Mouse (Mus musculus) WW6 (cell line): ENCODE data around the gene A030005K14Rik.

Experiments used
- DNase-seq: peaks from one replicate; pipeline ENCODE4 v3.0.0-alpha.2; 2013; ENCODE audit warnings: low read depth, low spot score

The A030005K14Rik gene

DNA sequence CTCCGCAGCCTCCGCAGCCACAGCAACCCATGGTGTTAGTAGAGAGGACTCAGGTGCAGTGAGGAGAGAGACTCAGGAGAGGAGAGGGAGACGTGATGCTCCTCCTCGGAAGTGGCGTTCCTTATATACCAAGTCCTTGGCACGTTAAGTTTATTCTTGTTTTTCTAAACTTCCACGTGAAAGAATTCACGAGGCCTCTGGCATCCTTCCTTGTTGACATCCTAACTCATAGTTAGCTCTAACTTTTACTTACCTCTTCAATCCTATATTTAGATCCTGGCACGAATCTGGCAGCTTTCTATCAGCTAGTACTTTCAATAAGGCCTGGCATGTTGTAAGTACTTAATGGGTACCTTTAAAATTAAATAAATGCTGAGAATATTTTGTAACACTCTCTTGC is at the start of gene A030005K14Rik:
TSS of gene A030005K14Rik (minus strand) at position 101 of the 400 bp plus-strand sequence.
- no peak for DNase-seq

DNA sequence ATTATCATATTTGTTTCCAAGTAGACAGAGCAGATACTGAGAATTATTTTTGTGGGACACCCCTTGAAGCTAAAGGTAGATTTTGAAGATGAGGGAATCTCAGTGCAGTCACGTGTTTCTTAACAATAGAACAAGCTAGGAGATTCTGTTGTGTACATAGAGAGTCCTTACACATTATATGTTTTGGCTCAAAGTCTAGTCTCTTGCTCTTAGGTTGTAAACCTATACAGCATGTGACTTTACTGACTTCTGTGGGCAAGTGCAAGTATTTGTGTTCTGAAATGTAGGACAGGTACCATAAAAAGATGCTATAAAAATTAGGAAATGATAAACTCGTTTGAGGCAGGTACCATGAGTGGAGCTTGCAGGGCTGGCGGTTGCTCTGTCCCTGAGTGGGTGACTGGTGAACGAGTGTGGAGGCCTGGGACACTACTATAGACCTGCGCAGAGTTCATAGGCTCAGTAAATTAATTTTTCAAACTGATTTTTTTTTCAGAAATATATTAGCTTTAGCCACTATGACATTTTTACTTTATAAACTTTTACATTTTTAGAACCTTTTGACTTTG is 48.3 kb upstream of the A030005K14Rik start:
- no peak for DNase-seq

DNA sequence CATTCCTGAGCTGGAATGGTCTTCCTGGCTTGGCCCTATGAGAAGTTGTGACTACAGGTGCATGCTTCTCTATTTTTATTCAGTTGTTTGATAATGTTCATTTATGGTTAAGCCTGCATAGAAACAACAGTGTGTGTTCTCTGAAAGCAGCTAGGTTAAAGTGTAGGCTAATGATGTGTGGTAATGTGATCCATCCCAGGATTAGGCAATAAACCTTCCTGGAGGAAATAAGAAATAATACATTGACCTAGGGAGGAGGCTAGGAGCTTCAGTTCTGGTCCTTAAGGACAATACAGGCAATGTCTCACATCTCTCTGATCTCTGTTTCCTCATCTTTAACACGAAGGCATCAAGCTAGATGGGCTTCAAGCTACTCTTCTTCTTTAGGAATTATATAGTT is 46.3 kb upstream of the A030005K14Rik start:
- no peak for DNase-seq

DNA sequence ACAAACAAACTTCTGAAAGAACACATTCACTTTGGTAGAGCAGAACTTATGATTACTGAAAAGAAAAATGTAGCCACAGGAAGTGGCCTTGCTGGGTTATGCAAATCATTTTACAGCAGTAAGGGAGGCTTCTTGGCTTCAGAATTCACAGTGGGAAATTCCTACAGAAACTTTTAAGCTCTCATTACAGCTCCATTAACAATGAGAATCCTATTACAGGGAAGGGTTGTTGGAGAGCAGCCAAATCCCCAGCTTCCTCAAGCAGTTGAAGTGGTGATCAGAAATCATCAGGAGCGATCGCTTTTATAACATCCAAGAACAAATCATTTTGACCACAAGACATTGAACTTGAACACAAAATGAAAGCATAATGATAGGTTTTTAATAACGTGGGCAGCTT is 42.7 kb upstream of the A030005K14Rik start:
- no peak for DNase-seq

DNA sequence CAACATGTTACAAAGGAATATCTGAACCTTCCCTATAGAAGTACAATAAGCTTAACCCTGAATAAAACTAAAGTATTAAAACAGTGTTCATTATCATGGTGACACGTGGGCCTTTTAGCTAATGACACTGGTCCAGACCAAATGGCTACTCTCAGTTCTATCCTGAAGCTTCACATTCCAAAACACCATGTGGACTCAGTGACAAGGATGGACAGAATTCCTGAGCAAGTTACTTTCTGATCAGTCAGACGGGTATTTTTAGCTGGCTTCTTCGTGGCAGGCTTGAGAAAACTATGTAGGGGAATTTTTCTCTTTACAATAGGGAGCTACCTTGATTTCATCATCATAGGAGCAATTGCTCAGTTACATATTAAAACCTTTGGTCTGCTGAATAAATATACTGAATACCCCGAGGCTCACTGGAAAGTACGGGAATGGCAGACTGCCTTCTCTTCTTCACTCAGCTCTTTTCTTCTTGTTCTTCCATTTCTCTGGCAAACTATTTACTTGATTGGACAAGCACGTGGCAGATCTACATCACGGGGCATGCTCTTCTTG is 40.5 kb upstream of the A030005K14Rik start:
- DNase-seq, result no peak

DNA sequence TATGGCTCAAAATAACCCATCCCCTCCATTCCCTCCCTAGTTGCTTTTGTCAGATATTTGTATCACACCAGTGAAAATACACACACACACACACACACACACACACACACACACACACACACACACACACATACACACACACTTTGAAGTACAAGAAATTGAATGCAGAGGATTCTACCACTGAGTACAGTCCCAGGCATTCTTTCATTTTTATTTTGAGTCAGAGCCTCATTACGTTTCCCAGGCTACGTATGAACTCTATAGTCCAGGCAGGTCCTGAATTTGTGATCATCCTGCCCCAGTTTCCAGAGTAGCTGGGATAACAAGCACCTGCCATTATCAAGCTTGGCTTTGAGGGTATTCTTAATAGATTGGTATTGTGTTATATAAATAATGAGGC is 40.0 kb upstream of the A030005K14Rik start:
- no peak for DNase-seq

DNA sequence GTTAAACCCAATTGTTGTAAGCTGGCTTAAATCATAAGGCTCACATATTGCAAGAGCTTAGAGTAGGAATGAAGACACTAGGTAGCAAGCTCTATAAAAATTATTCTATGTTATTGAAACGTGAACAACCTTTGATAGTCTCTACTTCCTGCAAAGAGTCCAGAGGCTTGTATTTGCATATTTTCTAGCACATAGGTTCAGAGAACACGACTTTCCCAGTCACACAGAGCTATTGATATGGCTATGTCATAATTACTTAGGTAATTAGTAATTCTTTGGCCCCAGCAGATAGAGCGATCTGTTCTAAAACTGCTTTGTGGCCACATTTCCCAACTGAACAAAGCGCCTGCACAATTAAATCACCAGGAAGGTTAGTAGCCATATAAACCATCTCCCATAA is 37.8 kb upstream of the A030005K14Rik start:
- DNase-seq, result no peak

DNA sequence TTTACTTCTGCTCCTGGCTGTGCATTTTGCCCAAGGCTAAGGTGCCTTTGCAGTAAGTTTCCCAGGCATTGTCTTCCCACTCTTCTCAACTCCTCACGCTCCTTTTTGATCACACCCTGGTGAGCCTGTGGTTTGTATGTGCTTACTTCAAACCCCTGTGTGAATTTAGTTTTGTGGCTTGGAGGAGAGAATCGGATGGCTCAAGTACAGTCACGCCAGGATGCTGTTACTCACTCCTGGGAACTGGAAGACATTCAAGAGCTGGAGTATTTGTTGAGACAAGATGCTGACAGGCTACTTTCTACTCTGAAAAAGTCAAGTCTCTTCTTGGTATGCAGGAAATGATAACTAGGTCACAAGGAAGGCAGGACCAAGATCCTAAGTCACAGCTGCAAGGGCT is 32.1 kb upstream of the A030005K14Rik start:
- DNase-seq, result no peak

DNA sequence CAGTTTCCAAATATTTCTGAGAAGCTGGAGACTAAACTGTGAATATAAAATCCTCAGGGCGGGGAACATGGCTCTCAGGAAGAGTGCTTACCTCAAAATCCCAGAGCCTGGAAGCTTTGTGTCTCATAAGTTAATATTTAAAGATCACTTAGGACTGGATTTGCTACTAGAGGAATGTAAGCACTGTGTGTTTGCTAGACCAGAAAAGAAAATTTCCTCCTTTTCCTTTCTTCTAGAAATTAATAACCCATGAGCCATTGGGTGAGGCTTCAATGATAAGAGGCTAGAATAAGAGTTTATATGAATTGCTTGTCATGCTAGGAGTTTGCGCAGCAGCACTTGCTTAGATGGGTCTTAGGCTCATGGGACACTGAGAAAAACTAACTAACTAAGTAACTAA is 25.6 kb upstream of the A030005K14Rik start:
- no peak for DNase-seq

DNA sequence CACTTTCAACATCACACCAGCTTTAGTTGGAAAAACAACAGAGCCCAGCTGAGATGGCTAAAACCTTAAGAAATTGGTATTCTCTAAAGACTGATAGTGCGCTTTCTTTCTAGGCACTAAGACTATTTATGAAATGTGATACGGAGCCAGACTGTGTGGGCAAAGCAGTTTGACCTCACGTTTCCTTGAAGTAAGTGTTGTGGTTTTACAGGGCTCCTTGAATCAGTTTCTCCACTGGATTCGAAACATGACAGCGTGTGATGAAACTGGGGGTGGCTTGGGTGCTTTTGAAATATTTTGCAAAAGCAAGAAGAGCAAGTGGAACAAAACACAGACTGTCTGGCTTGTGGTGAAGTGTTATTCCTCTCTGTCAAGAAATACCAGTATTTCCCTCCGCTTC is 17.8 kb upstream of the A030005K14Rik start:
- DNase-seq, result no peak

DNA sequence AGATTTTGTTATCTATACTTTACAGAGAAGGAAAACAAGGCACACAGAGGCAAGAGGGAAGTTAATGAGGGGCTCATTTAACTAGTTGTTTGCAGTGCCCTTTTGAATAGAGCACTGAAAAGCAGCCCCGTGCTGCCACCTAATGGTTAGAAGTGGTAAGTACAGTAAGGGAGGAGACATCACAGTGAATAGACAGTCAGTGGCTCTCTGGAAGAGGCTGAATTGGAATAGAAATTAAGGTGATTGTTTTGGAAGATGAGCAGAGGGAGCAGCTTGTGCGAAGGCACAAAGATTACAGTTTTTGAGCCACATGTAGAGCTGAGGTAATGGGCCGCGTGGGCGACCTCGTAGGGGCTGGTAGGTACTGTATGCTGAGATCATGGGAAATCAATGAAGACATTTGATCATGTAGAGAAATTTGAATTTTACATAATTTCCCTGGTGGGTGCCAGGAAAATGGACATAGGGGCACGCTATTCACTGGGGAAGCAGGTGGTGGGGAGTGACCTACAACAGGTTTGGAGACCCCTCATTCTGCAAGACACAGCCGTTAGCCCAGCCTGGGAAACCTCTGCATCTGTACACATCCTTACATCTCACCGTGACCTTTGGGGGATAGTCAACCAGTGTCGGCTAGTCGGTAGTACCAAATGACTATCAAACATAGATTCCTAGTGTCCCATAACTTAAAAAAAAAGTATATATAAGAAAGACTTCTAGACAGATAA is 17.2 kb upstream of the A030005K14Rik start:
- peak; percentile 31 for DNase-seq

DNA sequence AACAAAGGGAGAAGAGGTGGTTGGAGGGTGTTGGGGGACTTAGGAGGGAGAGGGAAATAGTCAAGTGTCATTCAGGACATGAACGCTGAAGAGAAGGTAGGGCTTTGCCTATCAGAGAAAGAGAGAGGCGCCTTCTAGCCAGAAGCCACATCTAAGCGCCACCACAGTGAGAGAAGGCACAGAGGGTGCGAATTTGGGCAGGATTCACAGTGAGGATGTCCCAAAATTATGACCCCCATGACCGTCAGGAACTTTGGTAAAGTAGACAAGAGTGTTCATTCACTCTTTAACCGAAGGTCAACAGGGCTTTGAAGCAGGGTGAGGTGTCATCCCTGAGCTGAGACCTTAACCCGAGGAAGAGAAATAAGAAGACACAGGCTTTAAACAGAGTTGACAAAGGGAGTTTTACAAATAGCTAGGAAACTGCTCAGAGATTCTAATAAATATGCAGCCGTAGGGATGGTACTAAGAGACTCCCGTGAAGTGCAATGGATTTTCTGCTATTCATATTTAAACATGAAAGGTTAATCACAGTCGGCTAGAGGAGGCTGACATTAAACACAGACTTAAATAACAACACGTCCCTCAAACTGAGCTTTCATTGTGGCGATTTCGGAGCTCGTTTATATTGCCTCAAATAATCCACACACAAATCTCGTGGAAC is 16.5 kb upstream of the A030005K14Rik start:
- no peak for DNase-seq

DNA sequence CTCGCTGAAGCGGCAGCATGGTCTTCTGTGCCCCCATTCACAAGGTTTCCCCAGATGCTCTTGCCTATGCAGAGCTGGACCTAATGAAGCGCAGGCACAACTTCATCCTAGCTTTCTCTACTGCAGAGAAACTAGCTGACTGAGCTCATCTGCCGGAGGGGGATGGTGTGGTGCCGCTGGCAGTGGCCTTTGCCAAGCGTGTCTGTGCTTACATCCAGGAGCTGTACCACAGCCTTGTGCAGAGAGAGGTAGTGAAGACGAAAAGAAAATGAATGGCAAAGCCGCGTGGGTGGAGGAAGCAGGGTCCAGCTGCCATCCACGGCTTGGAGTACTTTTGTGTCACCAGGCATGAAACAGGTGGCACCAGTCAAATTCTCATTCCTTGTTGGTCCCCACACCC is 8.0 kb upstream of the A030005K14Rik start:
- DNase-seq, result no peak

DNA sequence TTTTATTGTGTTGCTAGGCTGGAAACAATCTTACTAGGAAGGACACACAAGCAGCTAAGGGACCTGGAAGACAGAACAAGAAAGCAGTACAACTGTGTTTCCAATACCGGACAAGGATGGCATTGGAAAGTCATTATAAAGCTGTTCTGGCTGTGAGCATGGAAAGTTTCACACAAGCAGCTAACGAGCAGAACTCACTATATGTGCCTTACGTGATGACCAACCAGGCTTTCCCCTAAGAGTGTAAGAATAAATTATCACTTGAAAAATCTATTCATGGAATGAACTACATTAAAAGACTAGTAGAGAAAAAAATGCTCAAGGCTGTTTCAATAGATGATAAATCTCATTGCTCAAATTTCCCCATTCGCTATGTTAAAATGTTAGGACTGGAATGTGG is 7.4 kb upstream of the A030005K14Rik start:
- no peak for DNase-seq

DNA sequence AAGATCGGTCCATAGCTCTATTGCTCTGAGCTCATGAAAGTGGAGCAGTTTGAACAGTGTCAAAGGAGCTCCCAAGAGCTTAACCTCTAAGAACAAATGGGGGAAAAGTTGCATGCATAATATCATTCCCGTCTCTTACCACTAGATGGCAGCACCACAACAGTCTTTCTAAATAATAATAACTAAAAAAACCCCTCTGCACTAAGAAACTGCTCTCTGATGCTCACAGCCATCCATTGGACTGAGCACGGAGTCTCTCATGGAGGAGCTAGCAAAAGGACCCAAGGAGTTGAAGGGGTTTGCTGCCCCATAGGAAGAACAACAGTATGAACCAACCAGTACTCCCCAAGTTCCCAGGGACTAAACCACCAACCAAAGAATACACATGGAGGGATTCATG is 5.7 kb upstream of the A030005K14Rik start:
- no peak for DNase-seq

DNA sequence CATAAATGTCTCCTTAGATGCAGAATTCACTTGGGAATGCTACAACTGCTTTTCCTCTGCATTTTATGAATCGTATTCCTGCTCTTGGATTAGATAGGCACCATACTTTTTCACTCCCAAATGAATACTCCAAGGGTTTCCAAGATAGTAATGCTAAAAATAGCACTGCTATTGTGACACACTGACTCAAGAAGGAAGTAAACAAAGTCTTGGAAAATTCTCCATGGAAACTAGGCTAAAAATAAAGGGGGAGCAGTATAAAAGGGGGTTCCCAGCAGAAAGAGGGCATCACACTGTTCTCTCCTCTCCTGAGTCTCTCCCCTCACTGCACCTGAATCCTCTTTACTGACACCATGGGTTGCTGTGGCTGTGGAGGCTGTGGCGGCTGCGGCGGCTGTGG is 1.5 kb upstream of the A030005K14Rik start, which contains the start of gene Krtap28-13:
TSS of gene Krtap28-13 (plus strand) at position 288 of the 400 bp plus-strand sequence.
- DNase-seq, result no peak

DNA sequence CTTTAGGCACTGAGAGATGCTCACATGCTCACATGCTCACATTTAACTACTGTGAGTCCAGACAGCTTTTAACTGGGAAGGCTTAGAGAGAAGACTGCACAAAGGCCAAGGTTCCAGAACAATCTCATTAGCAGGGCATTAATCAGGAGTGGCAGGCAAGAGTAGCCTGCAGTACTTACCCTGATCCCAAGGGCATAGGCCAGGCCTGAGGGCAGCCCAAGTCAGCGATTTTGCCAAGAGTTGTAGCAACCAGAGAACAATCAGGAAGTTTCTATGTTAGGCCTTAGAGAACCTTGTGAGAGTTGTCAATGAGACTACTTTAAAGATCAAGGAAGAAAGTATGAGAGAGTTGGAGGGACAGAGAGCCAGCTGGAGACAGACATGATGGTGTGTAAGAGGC is 697 bp downstream of the A030005K14Rik start:
- no peak for DNase-seq

DNA sequence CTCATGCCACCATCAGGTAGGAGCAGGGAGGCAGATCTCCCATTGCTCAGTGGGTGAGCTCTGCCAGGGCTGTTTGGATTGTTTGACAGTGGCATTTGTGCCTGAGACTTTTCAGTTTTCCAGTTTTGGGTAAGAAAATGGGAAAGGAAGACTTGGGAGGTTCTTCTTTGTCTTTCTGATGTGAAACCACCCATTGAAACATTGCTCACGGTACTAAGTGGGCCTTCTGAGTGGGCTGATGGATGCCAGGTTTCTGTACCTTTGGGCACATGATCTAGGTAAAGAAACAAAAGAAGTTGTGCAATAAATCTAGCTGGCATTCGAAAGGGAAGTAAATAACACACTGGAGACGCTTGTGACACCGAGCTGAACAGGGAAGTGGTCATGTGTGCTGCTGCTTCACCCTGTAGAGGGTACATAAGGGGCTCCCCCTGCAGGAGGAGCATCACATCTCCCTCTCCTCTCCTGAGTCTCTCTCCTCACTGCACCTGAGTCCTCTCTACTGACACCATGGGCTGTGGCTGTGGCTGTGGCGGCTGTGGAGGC is 14.2 kb downstream of the A030005K14Rik start, which contains the start of gene Gm47969:
TSS of gene Gm47969 (plus strand) at position 51 of the 546 bp plus-strand sequence.
- DNase-seq, result no peak

DNA sequence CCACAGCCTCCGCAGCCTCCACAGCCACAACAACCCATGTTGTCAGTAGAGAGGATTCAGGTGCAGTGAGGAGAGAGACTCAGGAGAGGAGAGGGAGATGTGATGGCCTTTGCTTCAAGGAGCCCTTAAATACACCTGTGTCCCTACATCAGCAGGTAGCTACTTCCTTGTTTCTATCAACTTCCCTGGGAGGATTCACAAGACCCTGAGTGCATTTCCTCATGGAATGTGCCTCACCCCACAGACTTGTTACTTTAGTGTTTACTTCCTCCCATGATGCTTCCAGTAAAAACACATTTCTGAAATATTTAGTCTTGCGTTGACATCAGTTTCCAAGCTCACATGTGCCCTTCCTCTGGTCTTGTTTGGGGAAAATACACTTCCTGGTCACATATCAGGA is 16.8 kb downstream of the A030005K14Rik start, which contains the start of gene Krtap28-10:
TSS of gene Krtap28-10 (minus strand) at position 101 of the 400 bp plus-strand sequence.
- DNase-seq, result no peak

DNA sequence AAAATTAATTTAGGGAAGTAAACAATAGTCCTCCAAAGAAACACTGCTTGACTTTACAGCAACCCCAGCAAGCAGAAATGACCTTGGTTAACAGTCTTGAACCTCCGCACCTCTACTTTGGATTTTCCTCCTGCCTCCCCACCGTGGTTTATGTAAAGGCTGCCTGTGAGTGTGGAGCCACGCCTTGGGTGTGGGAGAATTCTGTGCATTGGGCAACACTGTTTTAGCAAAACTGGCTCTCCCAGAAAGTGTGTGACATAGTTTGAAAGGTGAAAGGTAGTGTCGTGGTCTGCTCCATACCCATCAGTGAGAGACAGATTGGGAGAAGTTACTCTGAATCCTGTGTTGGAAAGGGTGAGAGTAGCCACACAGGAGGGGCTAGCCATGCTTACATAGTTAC is 20.1 kb downstream of the A030005K14Rik start:
- DNase-seq, result no peak

DNA sequence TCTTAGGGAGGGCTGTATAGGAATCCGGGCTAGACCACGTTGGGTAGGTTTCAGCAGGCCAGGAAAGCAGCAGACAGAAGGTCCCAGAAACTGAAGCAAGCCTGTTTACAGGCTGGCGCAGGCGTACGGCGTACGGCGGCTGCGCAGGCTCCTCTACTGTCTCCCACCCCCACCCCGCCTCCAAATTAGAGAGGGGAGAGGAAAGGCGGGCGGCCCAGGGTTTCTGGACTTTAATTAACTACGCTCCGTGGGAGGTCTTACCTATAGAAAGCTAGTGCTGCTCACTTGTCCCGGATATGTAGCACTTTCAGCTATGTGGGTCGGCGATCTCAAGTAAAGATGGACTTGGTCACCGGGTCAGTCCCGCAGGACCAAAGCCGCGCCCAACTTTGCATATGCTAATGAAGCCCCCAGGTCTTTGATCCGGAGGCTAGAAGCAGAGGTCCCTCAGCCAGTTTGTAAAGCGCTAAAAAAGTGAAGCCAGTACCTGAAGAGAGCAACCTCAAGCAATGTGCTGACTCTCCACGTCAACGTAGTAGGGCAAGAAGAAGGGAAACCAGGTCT is 21.0 kb downstream of the A030005K14Rik start, which contains the start of gene Slc19a3:
TSS of gene Slc19a3 (minus strand) at position 340 of the 564 bp plus-strand sequence.
- DNase-seq, result peak; percentile 34
